Mouse (Mus musculus): ENCODE results near the gene Dcps. TPM values are rescaled to one million over a fixed set of nuclear protein-coding genes. Genes with fewer than 3 reads are reported as not detected.

The Dcps gene
- polyA plus RNA-seq, 1 experiment, result 58.0 TPM

DNA sequence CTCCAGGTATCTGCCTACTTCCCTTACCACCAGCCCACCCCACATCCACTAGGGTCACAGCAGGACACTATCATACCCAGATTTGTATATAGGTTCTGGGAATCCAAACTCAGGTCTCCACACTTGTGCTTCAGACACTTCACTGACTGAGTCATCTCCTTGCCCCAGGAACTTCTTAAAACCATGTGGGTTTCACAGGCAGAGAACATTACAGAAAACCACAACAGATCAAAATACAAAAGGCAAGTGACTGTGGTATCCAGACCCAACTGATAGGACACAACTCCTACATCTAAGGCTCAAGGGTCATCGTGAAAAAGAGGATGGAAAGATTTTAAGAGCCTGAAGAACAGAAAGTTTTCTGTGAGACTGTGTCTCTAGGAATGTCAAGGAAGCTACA lies 2.5 kb downstream of the Dcps start:
- no peak for DNase-seq (ENCODE audit: low read depth)
- TF ChIP-seq POLR2A (IDR thresholded peaks at IDR 0.05; ENCODE audit: borderline replicate concordance, extremely low read depth, insufficient read depth, insufficient read length, poor library complexity, severe bottlenecking), result no peak
- TF ChIP-seq CTCF (IDR thresholded peaks at IDR 0.05; ENCODE audit: borderline replicate concordance, extremely low read depth, insufficient read depth, insufficient read length), result no peak

DNA sequence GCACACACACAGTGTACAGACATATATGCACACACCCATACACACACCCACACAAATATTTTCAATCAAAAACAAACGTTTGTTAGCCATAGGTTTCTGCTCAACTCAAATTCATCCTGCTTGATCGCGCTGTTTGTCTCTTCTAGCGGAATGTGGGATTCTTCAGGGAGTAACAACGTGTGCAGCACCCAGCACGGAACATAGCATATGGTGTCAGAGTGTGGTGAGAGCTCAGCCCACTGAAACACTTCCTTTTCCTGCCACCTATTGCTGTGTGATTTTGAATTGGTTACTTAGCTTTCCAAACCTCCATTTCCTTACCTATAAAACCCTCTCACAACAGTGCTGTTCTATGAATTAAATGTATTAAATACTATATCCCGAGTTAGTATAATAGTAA lies 5.8 kb downstream of the Dcps start:
- TF ChIP-seq CTCF (IDR thresholded peaks at IDR 0.05; ENCODE audit: borderline replicate concordance, extremely low read depth, insufficient read depth, insufficient read length) (no peak), POLR2A (IDR thresholded peaks at IDR 0.05; ENCODE audit: borderline replicate concordance, extremely low read depth, insufficient read depth, insufficient read length, poor library complexity, severe bottlenecking) (no peak)
- no peak for DNase-seq (ENCODE audit: low read depth)

DNA sequence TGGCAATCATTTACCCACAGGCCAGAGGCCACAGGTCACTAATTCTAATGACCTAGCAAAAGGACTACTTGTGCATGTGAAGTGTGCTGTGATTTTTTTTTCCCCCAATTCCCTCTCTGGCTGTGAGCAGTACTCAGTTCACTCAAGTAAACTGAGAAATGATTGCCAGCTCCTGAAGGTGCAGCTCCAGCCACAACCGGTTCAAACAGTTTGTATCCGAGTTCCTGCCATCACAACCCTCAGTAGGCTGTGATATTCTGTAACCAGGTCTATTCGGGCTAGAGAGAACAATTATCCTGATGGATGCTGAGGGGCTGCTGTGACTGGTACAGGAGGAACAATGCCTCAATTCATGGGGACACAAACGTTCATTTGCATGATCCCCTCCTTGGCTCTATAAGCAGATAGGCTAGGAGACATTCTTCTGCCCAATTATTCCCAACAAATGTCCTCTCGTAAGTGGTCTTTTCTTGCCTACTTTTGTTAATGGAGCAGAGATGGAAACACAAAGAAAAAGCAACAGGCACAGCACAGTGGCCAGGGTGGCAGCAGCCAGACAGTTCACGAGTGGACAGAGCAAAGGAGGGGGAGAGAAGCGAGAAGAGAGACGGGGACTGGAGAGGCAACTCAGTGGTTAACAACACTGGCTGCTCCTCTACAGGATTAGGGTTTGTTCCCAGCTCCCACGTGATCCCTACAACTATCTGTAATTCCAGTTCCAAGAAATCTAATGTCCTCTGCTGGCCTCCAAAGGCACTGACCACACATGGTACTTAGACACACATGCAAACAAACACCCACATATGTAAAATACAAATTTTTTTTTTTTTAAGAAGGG lies 8.8 kb downstream of the Dcps start:
- DNase-seq (ENCODE audit: low read depth), result peak; percentile 85
- TF ChIP-seq CTCF (IDR thresholded peaks at IDR 0.05; ENCODE audit: borderline replicate concordance, extremely low read depth, insufficient read depth, insufficient read length), result no peak
- TF ChIP-seq POLR2A (IDR thresholded peaks at IDR 0.05; ENCODE audit: borderline replicate concordance, extremely low read depth, insufficient read depth, insufficient read length, poor library complexity, severe bottlenecking), result no peak

DNA sequence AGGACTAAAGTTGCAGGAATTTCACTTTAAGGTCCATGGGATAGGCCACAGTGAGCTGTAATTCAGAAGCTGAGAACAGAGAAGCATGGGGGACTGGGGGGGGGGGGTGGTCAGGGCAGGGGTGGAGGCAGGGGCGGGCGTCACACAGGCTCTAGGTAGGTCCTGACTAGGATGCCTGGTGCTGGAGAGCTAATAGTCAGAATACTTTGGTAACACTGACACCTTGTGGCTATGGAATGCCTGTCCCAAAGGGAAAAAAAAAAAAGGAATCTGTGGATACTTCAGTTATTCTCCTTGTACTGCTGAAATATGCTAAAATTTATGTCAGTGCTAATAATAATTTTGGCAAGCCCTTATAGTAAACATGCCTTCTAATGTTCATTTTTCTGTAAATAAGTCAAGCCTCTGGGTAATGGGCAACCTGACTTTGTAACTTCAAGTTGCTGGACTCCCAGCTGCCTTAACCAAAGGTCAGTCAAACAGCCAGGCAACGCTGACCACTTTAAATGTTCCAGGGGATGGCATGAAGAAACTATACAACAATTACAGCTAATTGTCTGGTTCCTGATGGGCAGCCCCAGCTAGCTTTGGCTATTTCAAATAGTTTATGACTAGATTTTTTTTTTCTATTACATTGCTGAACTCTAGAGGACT lies 9.6 kb downstream of the Dcps start:
- peak; percentile 73 for DNase-seq (ENCODE audit: low read depth)
- TF ChIP-seq CTCF (IDR thresholded peaks at IDR 0.05; ENCODE audit: borderline replicate concordance, extremely low read depth, insufficient read depth, insufficient read length) (peak; percentile 50; the same call in 1 of the 2 replicates), POLR2A (IDR thresholded peaks at IDR 0.05; ENCODE audit: borderline replicate concordance, extremely low read depth, insufficient read depth, insufficient read length, poor library complexity, severe bottlenecking) (no peak)

DNA sequence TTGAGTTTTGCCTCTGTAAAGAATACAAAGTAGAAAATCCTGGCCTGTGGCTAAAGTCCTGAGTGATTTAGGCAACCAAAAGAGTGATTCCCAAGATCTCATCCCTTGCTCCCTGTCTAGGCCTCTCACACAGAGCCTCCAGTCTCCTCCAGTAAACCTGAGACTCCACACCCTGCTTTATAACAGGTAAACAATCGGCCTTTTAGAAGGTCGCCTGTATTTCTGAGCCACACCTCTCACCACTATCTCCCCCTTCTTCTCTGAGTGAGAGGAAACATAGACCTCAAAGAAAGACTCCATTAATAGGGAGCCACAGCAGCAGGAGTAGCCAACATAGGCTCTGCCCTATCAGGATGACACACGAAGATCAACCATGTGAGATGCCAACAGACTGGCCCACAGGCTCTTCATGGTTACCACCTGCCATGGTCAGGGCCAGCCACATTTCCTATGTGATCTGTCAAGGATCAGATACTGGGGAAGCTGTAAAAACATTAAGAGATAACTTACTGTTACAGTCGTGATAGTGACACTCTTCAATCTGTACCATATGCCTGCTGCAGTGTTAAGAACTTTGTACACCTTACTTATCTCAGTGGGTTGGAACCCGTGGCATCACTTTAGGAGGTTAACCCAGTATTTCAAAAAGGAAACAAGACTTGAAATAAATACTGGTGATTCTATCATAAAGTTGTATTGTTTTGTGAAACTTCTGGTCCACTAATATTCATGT lies 11.6 kb downstream of the Dcps start:
- TF ChIP-seq CTCF (IDR thresholded peaks at IDR 0.05; ENCODE audit: borderline replicate concordance, extremely low read depth, insufficient read depth, insufficient read length) (no peak), POLR2A (IDR thresholded peaks at IDR 0.05; ENCODE audit: borderline replicate concordance, extremely low read depth, insufficient read depth, insufficient read length, poor library complexity, severe bottlenecking) (no peak)
- no peak for DNase-seq (ENCODE audit: low read depth)

DNA sequence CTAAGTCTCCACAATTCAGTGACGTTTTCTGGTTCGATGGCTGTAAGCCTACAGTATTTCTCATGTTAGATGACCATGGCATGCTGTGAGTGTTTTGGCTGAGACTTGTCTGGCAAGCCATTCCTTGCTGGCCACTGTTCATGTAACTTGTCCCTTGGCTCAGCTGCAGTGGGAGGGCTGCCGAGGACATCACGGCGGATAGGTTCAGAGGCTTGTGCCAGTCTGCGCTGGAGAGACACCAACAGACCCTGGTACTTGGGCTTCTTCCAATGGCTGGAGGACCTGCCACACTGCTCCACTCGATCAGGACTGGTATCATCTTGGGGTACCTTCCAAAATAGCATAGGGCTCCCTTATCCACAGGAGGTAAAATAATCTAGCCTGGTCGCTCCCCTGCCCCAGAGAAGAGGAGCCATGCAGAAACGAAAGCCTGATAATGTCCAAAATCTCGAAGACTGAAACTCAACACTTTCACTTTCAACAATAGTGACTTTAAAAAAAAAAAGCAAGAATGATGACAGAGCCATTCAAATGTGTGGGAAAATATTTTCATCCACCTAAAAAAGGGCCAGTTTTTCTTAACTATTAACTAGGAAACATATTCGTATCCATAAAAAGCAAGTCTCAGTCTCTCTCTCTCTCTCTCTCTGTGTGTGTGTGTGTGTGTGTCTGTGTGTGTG lies 12.7 kb downstream of the Dcps start:
- TF ChIP-seq CTCF (IDR thresholded peaks at IDR 0.05; ENCODE audit: borderline replicate concordance, extremely low read depth, insufficient read depth, insufficient read length) (no peak), POLR2A (IDR thresholded peaks at IDR 0.05; ENCODE audit: borderline replicate concordance, extremely low read depth, insufficient read depth, insufficient read length, poor library complexity, severe bottlenecking) (no peak)
- DNase-seq (ENCODE audit: low read depth), result peak; percentile 31

DNA sequence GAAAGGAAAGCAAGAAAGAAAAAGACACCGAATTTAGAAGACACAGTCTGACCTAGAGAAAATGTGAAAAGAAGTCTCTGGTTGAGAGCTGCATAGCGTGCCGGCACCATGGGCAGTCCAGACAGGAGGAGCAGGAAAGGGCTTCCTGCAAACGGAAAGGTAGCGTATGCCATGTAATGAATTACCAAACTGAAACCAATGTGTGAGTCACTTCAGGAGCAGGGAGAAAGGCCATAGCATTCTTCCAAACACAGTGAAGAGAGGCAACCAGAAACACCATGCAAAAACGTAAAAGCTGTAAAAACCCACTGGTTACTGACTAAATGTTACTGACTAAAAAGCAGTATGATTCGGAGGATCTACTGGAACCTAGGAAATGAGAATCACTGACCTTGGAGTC lies 14.1 kb downstream of the Dcps start:
- no peak for DNase-seq (ENCODE audit: low read depth)
- TF ChIP-seq CTCF (IDR thresholded peaks at IDR 0.05; ENCODE audit: borderline replicate concordance, extremely low read depth, insufficient read depth, insufficient read length) (no peak), POLR2A (IDR thresholded peaks at IDR 0.05; ENCODE audit: borderline replicate concordance, extremely low read depth, insufficient read depth, insufficient read length, poor library complexity, severe bottlenecking) (no peak)

DNA sequence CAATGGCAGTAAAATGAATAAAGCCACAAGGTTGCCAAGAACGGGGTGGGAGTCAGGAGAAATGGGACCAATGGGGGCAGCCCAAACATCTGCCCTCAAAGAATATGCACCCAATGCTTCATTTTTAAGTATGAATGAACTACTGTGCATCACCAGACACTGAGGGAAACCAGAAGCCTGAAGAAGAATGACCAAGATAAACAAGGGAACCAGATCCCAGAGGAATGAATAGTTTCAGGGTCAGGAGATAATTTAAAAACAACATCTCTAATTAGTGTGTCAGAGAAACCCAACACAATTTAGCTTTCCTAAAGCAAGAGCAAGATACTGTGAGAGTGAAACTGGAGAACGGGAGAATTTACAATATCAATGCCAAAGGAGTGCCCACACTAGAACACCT lies 15.2 kb downstream of the Dcps start:
- TF ChIP-seq POLR2A (IDR thresholded peaks at IDR 0.05; ENCODE audit: borderline replicate concordance, extremely low read depth, insufficient read depth, insufficient read length, poor library complexity, severe bottlenecking), result no peak
- TF ChIP-seq CTCF (IDR thresholded peaks at IDR 0.05; ENCODE audit: borderline replicate concordance, extremely low read depth, insufficient read depth, insufficient read length), result no peak
- DNase-seq (ENCODE audit: low read depth), result no peak

DNA sequence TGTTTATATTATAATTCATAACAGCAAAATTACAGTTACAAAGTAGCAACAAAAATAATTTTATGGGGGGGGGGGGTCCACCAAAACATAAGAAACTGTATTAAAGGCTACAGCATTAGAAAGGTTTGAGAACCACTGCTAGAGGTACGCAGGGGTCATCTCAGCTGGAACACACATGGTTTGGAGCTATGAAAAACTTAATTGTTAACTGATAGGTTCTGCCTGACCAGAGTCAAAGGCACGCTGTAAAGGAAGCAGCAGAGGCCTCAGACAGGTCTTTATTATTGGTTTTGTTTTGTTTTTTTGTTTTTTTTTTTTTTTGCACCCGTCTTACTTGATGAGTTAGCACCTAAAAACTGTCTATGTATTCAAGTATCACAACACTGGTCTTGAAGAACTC lies 17.4 kb downstream of the Dcps start:
- TF ChIP-seq CTCF (IDR thresholded peaks at IDR 0.05; ENCODE audit: borderline replicate concordance, extremely low read depth, insufficient read depth, insufficient read length), result no peak
- TF ChIP-seq POLR2A (IDR thresholded peaks at IDR 0.05; ENCODE audit: borderline replicate concordance, extremely low read depth, insufficient read depth, insufficient read length, poor library complexity, severe bottlenecking), result no peak
- no peak for DNase-seq (ENCODE audit: low read depth)

DNA sequence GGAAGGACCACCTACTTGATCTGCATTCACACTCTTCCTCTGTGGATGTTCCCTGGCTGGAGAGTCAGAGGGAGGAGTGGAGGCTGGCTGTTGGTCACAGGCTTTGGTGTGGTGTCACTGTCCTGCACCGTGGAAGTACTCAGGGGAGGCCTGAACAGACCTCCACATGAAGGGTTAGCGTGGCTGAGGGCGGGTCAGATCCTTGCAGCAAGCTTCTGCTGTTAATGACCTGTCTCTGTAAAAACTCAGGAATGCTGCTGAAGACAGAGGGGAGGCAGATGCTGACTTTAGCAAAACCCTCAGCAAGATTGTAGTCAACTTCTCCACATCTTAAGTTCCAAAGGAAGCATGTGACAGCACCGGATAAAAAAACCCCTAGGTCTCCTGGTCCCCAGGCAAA lies 19.0 kb downstream of the Dcps start:
- no peak for TF ChIP-seq CTCF (IDR thresholded peaks at IDR 0.05; ENCODE audit: borderline replicate concordance, extremely low read depth, insufficient read depth, insufficient read length)
- no peak for TF ChIP-seq POLR2A (IDR thresholded peaks at IDR 0.05; ENCODE audit: borderline replicate concordance, extremely low read depth, insufficient read depth, insufficient read length, poor library complexity, severe bottlenecking)
- no peak for DNase-seq (ENCODE audit: low read depth)
